Mouse (Mus musculus): ENCODE data around the gene Ifnl3. TPM values are rescaled to one million over a fixed set of nuclear protein-coding genes. Genes with fewer than 3 reads are reported as not detected.

Gene Ifnl3
- total RNA-seq, 2 experiments from 2014 or later: not detected

- no peak for DNase-seq (ENCODE audit: low spot score in 2 of 2)
- intact Hi-C loops (cut with DNase I): no loop called here
These were observed 22.6 kb downstream of the Ifnl3 start for GRCm38 (mm10) chr7:28545048-28545890.

DNA sequence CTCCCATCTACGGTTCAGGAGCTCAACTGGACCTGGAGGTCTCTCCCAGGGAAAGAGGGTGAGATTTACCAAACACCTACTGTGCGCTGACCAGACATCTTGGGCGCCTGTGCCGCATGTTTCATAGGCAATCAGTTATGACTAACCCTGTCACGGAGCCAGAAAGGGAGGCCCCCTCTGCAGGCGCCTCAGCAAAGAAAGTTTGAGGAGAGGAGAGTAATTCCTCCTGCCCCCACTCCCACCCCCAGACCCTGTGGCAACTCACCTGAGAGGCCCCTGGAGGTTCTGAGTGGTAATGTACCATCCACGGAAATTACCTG lies 23.2 kb downstream of the Ifnl3 start:
- intact Hi-C loops (cut with DNase I): no loop called here
- no peak for DNase-seq (ENCODE audit: low spot score in 2 of 2)

GRCm38 (mm10) chr7:28546649-28547048 lies 24.0 kb downstream of the Ifnl3 start:
- DNase-seq (ENCODE audit: low spot score in 2 of 2): no peak
- intact Hi-C loops (cut with DNase I): no loop called here

DNA sequence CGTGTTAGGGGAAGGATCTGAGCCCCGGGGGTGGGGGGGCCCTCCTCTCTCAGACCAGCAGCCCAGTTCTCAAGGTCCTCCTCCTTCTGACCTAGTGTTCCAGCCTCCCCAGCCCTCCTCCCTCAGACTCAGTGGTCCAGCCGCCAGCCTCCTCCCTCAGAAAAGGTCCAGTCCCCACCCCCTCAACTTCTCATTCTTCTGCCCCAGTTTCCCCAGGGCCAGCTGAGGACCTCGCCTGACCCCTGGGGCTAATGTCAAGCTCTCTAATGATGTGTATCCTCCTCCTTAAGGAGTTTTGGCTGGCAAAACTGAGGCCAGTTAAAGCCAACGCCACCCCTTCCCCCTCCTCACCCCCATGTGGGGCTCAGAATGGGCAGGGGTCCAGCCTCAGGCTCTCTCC lies 24.5 kb downstream of the Ifnl3 start, which contains the start of gene Nccrp1:
Gene Nccrp1, minus strand, starts transcription at position 101 of the 400 bp plus-strand sequence.
- intact Hi-C loops (cut with DNase I): no loop called here
- DNase-seq (ENCODE audit: low spot score in 2 of 2): no peak

DNA sequence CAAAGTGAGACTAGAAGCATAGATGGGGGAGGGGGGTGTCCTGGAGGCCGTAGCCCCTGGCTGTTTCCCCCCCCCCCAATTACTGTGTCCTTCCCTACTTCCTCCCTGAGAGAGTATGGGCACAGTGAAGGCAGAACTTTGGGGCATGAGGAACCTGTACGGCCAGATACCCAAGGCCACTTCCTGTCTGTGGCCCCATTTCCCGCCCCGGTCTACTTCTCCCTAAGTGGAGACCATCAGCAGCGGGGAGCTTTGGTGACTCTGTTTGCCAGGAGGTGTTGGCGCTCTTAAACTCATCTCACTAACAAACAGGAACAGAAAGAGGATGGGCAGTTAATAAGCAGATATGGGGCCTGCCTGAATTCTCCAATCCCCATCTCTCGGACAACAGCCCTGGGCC lies 25.0 kb downstream of the Ifnl3 start:
- DNase-seq (ENCODE audit: low spot score in 2 of 2): no peak
- intact Hi-C loops (cut with DNase I): no loop called here

DNA sequence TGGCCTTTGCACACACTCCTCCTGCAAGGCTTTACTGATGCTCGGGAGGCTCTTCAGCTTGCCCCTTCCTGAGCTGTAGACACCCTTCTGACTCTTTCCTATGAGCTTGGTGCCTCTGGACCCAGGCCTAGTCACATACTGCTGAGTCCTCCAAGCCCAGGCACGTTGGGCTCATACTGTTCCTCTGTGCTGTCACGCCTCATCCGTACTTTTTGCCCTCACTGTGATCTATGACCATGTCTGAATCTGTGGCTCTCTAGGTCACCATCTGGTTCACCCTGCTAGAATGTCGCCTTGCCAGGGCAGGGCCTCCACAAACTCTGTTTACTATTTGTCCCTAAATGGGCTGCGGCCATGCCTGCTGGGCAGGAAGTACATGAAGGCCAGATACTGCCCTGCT lies 30.4 kb downstream of the Ifnl3 start:
- intact Hi-C loops (cut with DNase I): no loop called here
- DNase-seq (ENCODE audit: low spot score in 2 of 2): no peak

GRCm38 (mm10) chr7:28555939-28556535 lies 33.4 kb downstream of the Ifnl3 start:
- no peak for DNase-seq (ENCODE audit: low spot score in 2 of 2)
- intact Hi-C loops (cut with DNase I): no loop called here

GRCm38 (mm10) chr7:28557069-28557468 lies 34.4 kb downstream of the Ifnl3 start:
- DNase-seq (ENCODE audit: low spot score in 2 of 2): no peak
- intact Hi-C loops (cut with DNase I): no loop called here

- no peak for DNase-seq (ENCODE audit: low spot score in 2 of 2)
- intact Hi-C loops (cut with DNase I): no loop called here
These were observed 35.1 kb downstream of the Ifnl3 start for GRCm38 (mm10) chr7:28557708-28558107.

DNA sequence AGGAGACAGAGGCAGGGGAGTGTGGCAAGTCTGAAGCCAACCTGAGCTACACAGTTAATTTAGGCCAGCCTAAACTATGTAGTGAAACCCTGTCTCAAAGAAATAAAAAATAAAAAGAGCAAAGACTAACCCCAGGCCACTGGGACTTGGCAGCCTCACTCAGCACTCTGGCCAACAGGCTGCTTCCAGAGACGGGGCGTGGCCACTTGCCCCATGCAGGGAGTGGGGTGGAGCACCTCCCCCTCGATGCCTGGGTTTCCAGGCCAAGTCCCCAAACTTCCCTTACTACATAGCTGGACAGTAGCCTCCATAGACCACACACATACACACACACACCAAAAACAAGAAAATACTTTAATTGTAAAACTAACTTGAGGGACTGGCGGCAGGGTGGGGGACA lies 35.9 kb downstream of the Ifnl3 start:
- intact Hi-C loops (cut with DNase I): no loop called here
- DNase-seq (ENCODE audit: low spot score in 2 of 2): no peak

DNA sequence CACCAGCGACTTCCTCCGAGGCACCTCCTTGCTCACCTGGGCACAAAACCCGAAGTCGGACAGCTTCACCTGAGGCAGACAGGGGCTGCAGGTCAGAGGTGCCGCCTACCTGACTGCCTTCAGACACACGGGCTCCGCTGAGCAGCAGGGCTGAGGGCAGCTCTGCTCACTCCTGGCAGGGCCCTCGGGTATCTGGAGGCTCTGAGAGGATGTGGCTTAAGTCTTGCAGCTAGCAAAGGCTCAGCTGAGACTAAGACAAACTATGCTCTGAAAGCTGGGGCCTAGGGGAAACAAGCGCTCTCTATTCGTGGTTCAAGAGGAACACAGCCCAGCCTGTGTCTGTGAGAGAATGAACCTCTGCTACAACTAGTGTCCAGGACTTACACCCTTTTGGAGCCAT lies 38.2 kb downstream of the Ifnl3 start:
- DNase-seq (ENCODE audit: low spot score in 2 of 2): no peak
- intact Hi-C loops (cut with DNase I): no loop called here

- DNase-seq (ENCODE audit: low spot score in 2 of 2): no peak
These were observed 39.3 kb downstream of the Ifnl3 start for GRCm38 (mm10) chr7:28561967-28562366.

GRCm38 (mm10) chr7:28562371-28562770 lies 39.7 kb downstream of the Ifnl3 start:
- DNase-seq (ENCODE audit: low spot score in 2 of 2): no peak
- intact Hi-C loops (cut with DNase I): no loop called here

More at GRCm38 (mm10) chr7:28561967-28562366, 39.3 kb downstream of the Ifnl3 start:
- intact Hi-C loops (cut with DNase I): no loop called here

DNA sequence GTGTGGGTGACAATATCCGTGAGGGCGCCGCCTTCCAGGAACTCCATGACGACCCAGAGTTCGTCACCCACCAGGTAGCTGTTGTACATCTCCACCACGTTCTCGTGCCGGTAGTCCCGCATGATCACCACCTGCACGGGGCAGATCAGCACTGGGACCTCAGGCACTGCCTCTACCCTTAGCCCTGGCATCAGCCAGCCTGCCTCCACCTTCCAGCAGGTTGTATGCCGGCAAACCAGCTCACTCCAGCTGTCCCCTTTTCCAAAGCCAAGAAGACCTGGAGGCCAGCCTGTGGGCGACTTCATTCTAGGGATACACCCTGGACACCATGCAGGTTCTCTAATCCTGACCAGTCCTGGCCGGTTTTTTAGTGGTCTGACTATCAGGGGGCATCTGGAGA lies 40.3 kb downstream of the Ifnl3 start:
- intact Hi-C loops (cut with DNase I): no loop called here
- DNase-seq (ENCODE audit: low spot score in 2 of 2): no peak

DNA sequence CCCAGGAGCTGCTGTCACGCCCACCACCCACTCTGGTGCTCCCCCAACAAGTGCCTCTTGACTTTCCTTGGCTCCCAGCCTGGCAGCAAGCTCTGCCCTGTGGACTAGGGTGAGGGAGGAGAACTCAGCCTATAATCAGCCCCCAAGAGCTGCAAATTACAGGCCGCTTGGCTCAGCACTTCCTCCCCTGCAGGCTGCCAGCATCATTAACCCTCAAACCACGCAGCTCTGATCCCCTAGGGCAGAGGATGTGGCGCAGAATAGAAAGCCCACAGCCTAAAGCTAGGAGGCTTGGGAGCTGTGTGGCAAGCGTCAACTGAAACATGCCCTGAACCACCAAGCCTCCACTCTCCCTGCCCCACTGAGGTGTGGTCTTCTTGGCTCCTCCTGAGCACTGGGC lies 42.8 kb downstream of the Ifnl3 start:
- intact Hi-C loops (cut with DNase I): no loop called here
- DNase-seq (ENCODE audit: low spot score in 2 of 2): no peak

- intact Hi-C loops (cut with DNase I): no loop called here
- no peak for DNase-seq (ENCODE audit: low spot score in 2 of 2)
These were observed 44.9 kb downstream of the Ifnl3 start for GRCm38 (mm10) chr7:28567539-28567938.

DNA sequence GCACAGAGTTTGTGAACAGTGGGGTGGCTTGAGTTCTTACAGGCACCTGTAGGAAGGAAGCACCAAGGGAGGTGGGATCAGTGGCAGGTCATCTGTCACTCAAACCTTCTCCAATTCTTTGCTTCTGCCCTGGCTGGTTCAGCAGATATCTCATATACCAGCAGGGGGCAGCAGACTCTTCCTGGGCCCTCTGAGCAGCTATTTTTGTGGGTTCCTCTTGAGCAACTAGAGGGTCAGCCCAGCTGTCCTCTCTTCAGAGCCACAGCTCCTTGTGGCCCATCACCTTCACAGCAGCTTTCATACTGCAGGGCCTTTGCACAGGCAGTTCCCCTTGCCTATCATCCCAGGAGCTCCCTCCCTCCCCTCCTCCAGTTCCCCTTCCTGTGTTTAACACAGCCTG lies 45.6 kb downstream of the Ifnl3 start:
- DNase-seq (ENCODE audit: low spot score in 2 of 2): peak; percentile 44 to 65
- intact Hi-C loops (cut with DNase I): loop anchor here (1.0 kb wide), 1 partner anchor 32 kb away; no protein-coding TSS in a partner anchor

DNA sequence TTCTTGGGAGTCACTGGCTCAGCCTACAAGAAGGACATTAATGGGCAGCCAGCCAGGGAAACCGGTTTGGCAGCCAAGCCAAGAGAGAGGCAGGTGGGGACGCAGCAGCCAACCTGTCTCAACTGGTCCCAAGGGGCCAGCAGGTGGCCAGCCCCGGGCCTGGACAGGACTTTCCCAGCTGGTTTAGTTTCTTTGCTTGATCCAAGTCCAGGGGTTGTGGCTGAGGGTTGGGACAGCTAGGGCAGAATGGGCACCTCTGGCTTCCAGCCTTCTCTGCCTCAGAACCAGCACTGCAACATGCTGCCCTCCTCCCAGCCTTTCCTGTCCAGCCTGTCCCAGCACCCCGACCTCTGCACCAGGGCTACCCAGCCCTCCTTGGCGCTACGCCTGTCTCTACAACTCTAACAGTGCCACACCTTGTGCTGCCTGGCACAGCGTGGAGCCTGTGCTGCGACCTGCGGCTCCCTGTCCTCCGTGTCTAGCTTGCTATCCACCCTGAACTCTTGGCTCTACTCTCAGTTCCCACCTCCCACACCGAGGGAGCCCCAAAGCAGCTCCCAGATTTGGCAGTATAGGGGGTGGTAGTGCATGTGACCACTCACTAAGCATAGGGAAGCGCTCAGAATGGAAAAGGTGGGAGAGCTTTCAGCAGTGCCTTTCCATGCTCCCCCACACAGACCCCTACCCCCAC lies 47.8 kb downstream of the Ifnl3 start:
- no peak for DNase-seq (ENCODE audit: low spot score in 2 of 2)
- intact Hi-C loops (cut with DNase I): no loop called here

DNA sequence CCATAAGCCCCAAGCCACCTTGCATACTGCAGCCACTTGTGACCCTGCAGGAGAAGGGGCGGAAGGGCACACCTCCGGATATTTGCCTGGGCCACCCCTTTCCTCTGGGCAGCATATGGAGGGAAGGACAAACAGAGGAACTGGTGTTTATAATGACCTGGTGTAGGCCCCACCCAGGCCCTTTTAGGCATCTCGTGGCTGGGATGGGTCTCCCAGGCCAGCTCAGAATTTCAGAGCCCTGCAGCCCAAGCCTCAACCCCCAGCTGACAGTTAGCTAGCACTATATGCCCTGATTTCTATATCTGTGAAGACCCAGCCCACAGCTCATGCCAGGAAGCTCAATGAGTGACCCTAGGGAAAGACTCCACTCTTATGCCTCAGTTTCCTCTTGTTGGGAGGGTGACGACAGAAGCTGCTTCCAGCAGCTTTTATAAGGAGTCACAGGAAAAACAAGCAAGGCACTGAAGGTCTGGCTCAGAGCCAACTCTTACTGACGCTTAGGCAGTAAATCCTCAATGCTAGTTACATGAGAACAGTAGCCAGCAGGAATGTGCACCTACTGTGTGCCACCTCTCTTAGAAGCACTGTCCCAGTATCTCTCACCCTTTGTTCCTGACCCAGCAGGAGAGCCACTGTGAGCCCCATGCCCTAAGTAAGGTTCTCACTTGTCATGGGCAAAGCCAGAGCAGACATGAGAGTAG lies 48.5 kb downstream of the Ifnl3 start:
- no peak for DNase-seq (ENCODE audit: low spot score in 2 of 2)

DNA sequence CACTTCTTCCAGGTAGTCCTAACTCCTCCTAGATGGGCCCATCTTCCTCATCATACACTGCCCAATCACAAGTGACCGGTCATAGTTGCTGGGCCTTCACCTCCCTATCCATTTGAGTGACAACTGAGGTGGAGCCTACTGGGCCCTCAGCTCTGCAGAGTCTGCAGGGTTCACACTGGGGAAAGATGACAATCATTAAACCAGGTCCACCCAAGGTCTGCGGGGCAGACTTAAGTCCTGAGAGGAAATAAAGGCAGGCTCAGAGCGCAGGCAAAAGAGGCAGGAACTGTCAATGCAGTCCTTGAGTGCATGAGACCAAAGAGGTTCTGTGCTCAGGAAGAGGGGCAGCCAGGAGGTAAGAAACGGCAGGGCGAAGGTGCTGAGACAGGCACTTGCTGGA lies 50.1 kb downstream of the Ifnl3 start:
- intact Hi-C loops (cut with DNase I): no loop called here

More for the DNA sequence above, 48.5 kb downstream of the Ifnl3 start:
- intact Hi-C loops (cut with DNase I): no loop called here

More for the DNA sequence above, 50.1 kb downstream of the Ifnl3 start:
- no peak for DNase-seq (ENCODE audit: low spot score in 2 of 2)

Data from left cerebral cortex, postnatal 36 days (tissue).